Mouse (Mus musculus) E14TG2a.4 (cell line): Measurements from ENCODE around the gene Nipsnap1.

Experiments
- H3K27me3 ChIP-seq: 2 replicates; pipeline ENCODE4 v1.6.1; 2014; ENCODE audit warnings: low read length, control low read depth; ENCODE audit not compliant: insufficient read depth
- H3K36me3 ChIP-seq: 2 replicates; pipeline ENCODE4 v1.6.1; 2014; ENCODE audit warnings: low read length, control low read depth; ENCODE audit not compliant: insufficient read depth
- H3K4me1 ChIP-seq: replicated peaks from 2 replicates; pipeline ENCODE4 v1.6.1; 2014; ENCODE audit warnings: low read depth, low read length, control low read depth
- H3K4me3 ChIP-seq: replicated peaks from 2 replicates; pipeline ENCODE4 v1.5.1; 2014; ENCODE audit warnings: mild to moderate bottlenecking, low read length
- H3K9me3 ChIP-seq: 2 replicates; pipeline ENCODE4 v1.6.1; 2014; ENCODE audit warnings: low read length, control low read depth
- CTCF ChIP-seq: conservative IDR thresholded peaks from 2 replicates; pipeline ENCODE4 v1.5.1; 2014; ENCODE audit warnings: low read length
- NANOG ChIP-seq: IDR thresholded peaks from 2 replicates; pipeline ENCODE4 v1.6.1; 2014; ENCODE audit warnings: borderline replicate concordance, low read length, mixed read lengths
- POU5F1 ChIP-seq: IDR thresholded peaks from 2 replicates; pipeline ENCODE4 v1.6.1; 2014; ENCODE audit warnings: low read length, borderline replicate concordance

Nipsnap1 gene

GRCm38 (mm10) chr11:4873755-4874475 lies at the start of gene Nipsnap1:
Gene Nipsnap1, plus strand, starts transcription at chr11:4873951.
- H3K36me3 ChIP-seq: peaks cover 26% of the 10 kb centered on the region

GRCm38 (mm10) chr11:4826152-4826778 lies 47.5 kb upstream of the Nipsnap1 start:
- Histone ChIP-seq H3K36me3 (peaks cover 35% of the 10 kb centered on the region), H3K9me3 (no peaks in the 10 kb centered on the region), H3K27me3 (no peaks in the 10 kb centered on the region), H3K4me1 (peaks cover 35% of the 10 kb centered on the region), H3K4me3 (no peak overlapping the region)
- TF ChIP-seq POU5F1 (no peak), CTCF (no peak), NANOG (no peak)

More at GRCm38 (mm10) chr11:4873755-4874475, at the start of gene Nipsnap1:
- TF ChIP-seq POU5F1 (no peak), NANOG (no peak), CTCF (no peak)
- Histone ChIP-seq H3K27me3 (no peaks in the 10 kb centered on the region), H3K4me3 (peak within 1 kb of the TSS; percentile 98), H3K4me1 (peaks cover 52% of the 10 kb centered on the region), H3K9me3 (no peaks in the 10 kb centered on the region)

- TF ChIP-seq CTCF (no peak), NANOG (no peak), POU5F1 (no peak)
- Histone ChIP-seq H3K4me3 (no peak overlapping the region), H3K4me1 (peaks cover 27% of the 10 kb centered on the region), H3K9me3 (no peaks in the 10 kb centered on the region), H3K36me3 (peaks cover 35% of the 10 kb centered on the region), H3K27me3 (no peaks in the 10 kb centered on the region)
Observed at GRCm38 (mm10) chr11:4827340-4827739, 46.4 kb upstream of the Nipsnap1 start.

- Histone ChIP-seq H3K9me3 (no peaks in the 10 kb centered on the region), H3K4me3 (no peak overlapping the region), H3K27me3 (no peaks in the 10 kb centered on the region), H3K36me3 (peaks cover 35% of the 10 kb centered on the region), H3K4me1 (peaks cover 22% of the 10 kb centered on the region)
- no peak for TF ChIP-seq CTCF
- TF ChIP-seq POU5F1: no peak
- TF ChIP-seq NANOG: no peak
Observed at GRCm38 (mm10) chr11:4827916-4828315, 45.8 kb upstream of the Nipsnap1 start.

- no peaks in the 10 kb centered on the region for H3K27me3 ChIP-seq
- H3K9me3 ChIP-seq: no peaks in the 10 kb centered on the region
- TF ChIP-seq POU5F1 (no peak), NANOG (no peak), CTCF (no peak)
- peaks cover 17% of the 10 kb centered on the region; the same call in 1 of the 2 replicates for H3K4me1 ChIP-seq
- H3K4me3 ChIP-seq: no peak overlapping the region
- peaks cover 34% of the 10 kb centered on the region for H3K36me3 ChIP-seq
Observed at GRCm38 (mm10) chr11:4831066-4831465, 42.7 kb upstream of the Nipsnap1 start.

GRCm38 (mm10) chr11:4833295-4833939 lies 40.3 kb upstream of the Nipsnap1 start:
- Histone ChIP-seq H3K9me3 (no peaks in the 10 kb centered on the region), H3K4me3 (no peak overlapping the region), H3K4me1 (peaks cover 27% of the 10 kb centered on the region), H3K27me3 (no peaks in the 10 kb centered on the region), H3K36me3 (peaks cover 19% of the 10 kb centered on the region)
- no peak for TF ChIP-seq POU5F1
- no peak for TF ChIP-seq NANOG
- TF ChIP-seq CTCF: no peak

- peaks cover 32% of the 10 kb centered on the region for H3K4me1 ChIP-seq
- TF ChIP-seq CTCF (no peak), NANOG (no peak), POU5F1 (no peak)
- no peaks in the 10 kb centered on the region for H3K27me3 ChIP-seq
- no peaks in the 10 kb centered on the region for H3K9me3 ChIP-seq
- no peak overlapping the region for H3K4me3 ChIP-seq
- peaks cover 1% of the 10 kb centered on the region for H3K36me3 ChIP-seq
Observed at GRCm38 (mm10) chr11:4835436-4835835, 38.3 kb upstream of the Nipsnap1 start.

- Histone ChIP-seq H3K9me3 (no peaks in the 10 kb centered on the region), H3K4me1 (peaks cover 32% of the 10 kb centered on the region), H3K27me3 (no peaks in the 10 kb centered on the region), H3K36me3 (no peaks in the 10 kb centered on the region; the same call in 1 of the 2 replicates), H3K4me3 (no peak overlapping the region)
- TF ChIP-seq POU5F1: no peak
- no peak for TF ChIP-seq NANOG
- peak; percentile 39 for TF ChIP-seq CTCF
Observed at GRCm38 (mm10) chr11:4836755-4837154, 37.0 kb upstream of the Nipsnap1 start.
